Mouse (Mus musculus): ENCODE data around the gene Cerkl. TPM values are rescaled to one million over a fixed set of nuclear protein-coding genes. Genes with fewer than 3 reads are reported as not detected.

Gene Cerkl
- polyA plus RNA-seq, 1 experiment, result not detected

DNA sequence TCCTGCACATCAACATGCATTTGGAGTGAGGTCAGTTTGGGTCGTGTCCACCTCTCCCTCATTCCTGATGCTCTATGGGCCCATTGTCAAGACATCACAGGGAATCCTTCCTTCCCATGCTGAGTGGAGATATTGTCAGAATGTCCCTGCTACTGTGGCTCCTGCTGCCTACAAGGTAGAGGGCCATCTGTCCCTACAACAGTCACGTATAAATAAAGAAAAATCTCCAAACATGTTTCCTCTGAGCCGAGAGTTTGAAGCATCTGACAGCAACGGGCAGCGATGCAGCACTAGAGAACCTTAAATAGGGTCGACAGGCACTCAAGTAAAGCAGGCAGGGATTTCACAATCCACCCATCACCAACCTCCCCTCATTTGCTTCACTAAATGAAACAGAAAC lies 13.7 kb downstream of the Cerkl start:
- Histone ChIP-seq H3K79me2 (ENCODE audit: control insufficient read depth, insufficient read depth) (no peaks in the 10 kb centered on the region), H3K79me3 (ENCODE audit: low read depth) (no peaks in the 10 kb centered on the region), H3K27me3 (ENCODE audit: control insufficient read depth, insufficient read depth, insufficient read length) (no peaks in the 10 kb centered on the region), H3K36me3 (ENCODE audit: control insufficient read depth, insufficient read depth) (no peaks in the 10 kb centered on the region), H3ac (ENCODE audit: control insufficient read depth, insufficient read length, low read depth) (no peak overlapping the region), H3K4me3 (ENCODE audit: insufficient read depth, poor library complexity, severe bottlenecking) (no peak overlapping the region)
- TF ChIP-seq MYOG (IDR thresholded peaks at IDR 0.05; ENCODE audit: control insufficient read depth, extremely low read depth, insufficient read length), result no peak
- no peak for TF ChIP-seq USF1 (IDR thresholded peaks at IDR 0.05; ENCODE audit: low read depth)
- TF ChIP-seq CTCF (IDR thresholded peaks at IDR 0.05; ENCODE audit: control insufficient read depth, insufficient read depth, insufficient read length), result no peak

GRCm38 (mm10) chr2:79442227-79442626 lies 14.4 kb downstream of the Cerkl start:
- no peaks in the 10 kb centered on the region for H3K79me2 ChIP-seq (ENCODE audit: control insufficient read depth, insufficient read depth)
- H3K79me3 ChIP-seq (ENCODE audit: low read depth), result no peaks in the 10 kb centered on the region
- H3K4me3 ChIP-seq (ENCODE audit: insufficient read depth, poor library complexity, severe bottlenecking), result no peak overlapping the region
- H3K36me3 ChIP-seq (ENCODE audit: control insufficient read depth, insufficient read depth), result no peaks in the 10 kb centered on the region
- no peaks in the 10 kb centered on the region for H3K27me3 ChIP-seq (ENCODE audit: control insufficient read depth, insufficient read depth, insufficient read length)
- H3ac ChIP-seq (ENCODE audit: control insufficient read depth, insufficient read length, low read depth), result no peak overlapping the region
- TF ChIP-seq MYOD1 (IDR thresholded peaks at IDR 0.05; ENCODE audit: control insufficient read depth, insufficient read length, low read depth) (no peak), MYOG (IDR thresholded peaks at IDR 0.05; ENCODE audit: control insufficient read depth, extremely low read depth, insufficient read length) (no peak), FOSL1 (IDR thresholded peaks at IDR 0.05; ENCODE audit: insufficient read depth, low read length, poor library complexity, severe bottlenecking) (no peak), MAX (IDR thresholded peaks at IDR 0.05) (no peak), CTCF (IDR thresholded peaks at IDR 0.05; ENCODE audit: control insufficient read depth, insufficient read depth, insufficient read length) (no peak), USF1 (IDR thresholded peaks at IDR 0.05; ENCODE audit: low read depth) (no peak), CEBPB (IDR thresholded peaks at IDR 0.05; ENCODE audit: low read depth) (no peak)

GRCm38 (mm10) chr2:79430061-79430460 lies 26.5 kb downstream of the Cerkl start:
- Histone ChIP-seq H3ac (ENCODE audit: control insufficient read depth, insufficient read length, low read depth) (no peak overlapping the region), H3K27me3 (ENCODE audit: control insufficient read depth, insufficient read depth, insufficient read length) (peaks cover 7% of the 10 kb centered on the region), H3K4me3 (ENCODE audit: insufficient read depth, poor library complexity, severe bottlenecking) (no peak overlapping the region), H3K79me3 (ENCODE audit: low read depth) (no peaks in the 10 kb centered on the region), H3K79me2 (ENCODE audit: control insufficient read depth, insufficient read depth) (no peaks in the 10 kb centered on the region), H3K36me3 (ENCODE audit: control insufficient read depth, insufficient read depth) (no peaks in the 10 kb centered on the region)
- TF ChIP-seq MYOG (IDR thresholded peaks at IDR 0.05; ENCODE audit: control insufficient read depth, extremely low read depth, insufficient read length), result no peak
- TF ChIP-seq MYOD1 (IDR thresholded peaks at IDR 0.05; ENCODE audit: control insufficient read depth, insufficient read length, low read depth), result no peak
- no peak for TF ChIP-seq USF1 (IDR thresholded peaks at IDR 0.05; ENCODE audit: low read depth)
- TF ChIP-seq CEBPB (IDR thresholded peaks at IDR 0.05; ENCODE audit: low read depth), result no peak
- no peak for TF ChIP-seq FOSL1 (IDR thresholded peaks at IDR 0.05; ENCODE audit: insufficient read depth, low read length, poor library complexity, severe bottlenecking)
- TF ChIP-seq CTCF (IDR thresholded peaks at IDR 0.05; ENCODE audit: control insufficient read depth, insufficient read depth, insufficient read length), result no peak
- no peak for TF ChIP-seq MAX (IDR thresholded peaks at IDR 0.05)

GRCm38 (mm10) chr2:79429650-79430049 lies 26.9 kb downstream of the Cerkl start:
- H3K79me3 ChIP-seq (ENCODE audit: low read depth), result no peaks in the 10 kb centered on the region
- H3K79me2 ChIP-seq (ENCODE audit: control insufficient read depth, insufficient read depth), result no peaks in the 10 kb centered on the region
- H3ac ChIP-seq (ENCODE audit: control insufficient read depth, insufficient read length, low read depth), result no peak overlapping the region
- TF ChIP-seq MAX (IDR thresholded peaks at IDR 0.05) (no peak), CEBPB (IDR thresholded peaks at IDR 0.05; ENCODE audit: low read depth) (peak; percentile 64), FOSL1 (IDR thresholded peaks at IDR 0.05; ENCODE audit: insufficient read depth, low read length, poor library complexity, severe bottlenecking) (no peak)
- no peak overlapping the region for H3K4me3 ChIP-seq (ENCODE audit: insufficient read depth, poor library complexity, severe bottlenecking)
- peaks cover 7% of the 10 kb centered on the region for H3K27me3 ChIP-seq (ENCODE audit: control insufficient read depth, insufficient read depth, insufficient read length)
- H3K36me3 ChIP-seq (ENCODE audit: control insufficient read depth, insufficient read depth), result no peaks in the 10 kb centered on the region

DNA sequence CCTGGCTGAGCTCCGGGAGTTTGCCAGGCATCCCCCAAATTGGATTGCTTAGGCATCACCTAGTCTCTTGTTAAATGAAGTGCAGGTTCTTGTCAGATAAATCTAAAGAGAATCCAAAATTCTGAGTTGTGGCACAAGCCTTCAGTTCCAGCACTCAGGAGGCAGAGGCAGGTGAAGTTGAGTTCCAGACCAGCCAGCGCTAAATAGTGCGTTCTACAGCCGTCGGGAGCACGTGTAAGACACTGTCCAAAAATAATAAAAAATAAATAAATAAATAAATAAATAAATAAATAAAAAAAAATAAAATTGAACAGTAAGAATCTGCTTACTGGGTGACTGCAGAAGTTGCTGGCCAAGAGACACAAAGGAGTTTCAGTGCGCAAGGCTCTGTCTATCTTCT lies 27.5 kb downstream of the Cerkl start:
- no peaks in the 10 kb centered on the region for H3K79me3 ChIP-seq (ENCODE audit: low read depth)
- TF ChIP-seq CTCF (IDR thresholded peaks at IDR 0.05; ENCODE audit: control insufficient read depth, insufficient read depth, insufficient read length), result no peak
- TF ChIP-seq CEBPB (IDR thresholded peaks at IDR 0.05; ENCODE audit: low read depth), result no peak
- no peak for TF ChIP-seq MYOG (IDR thresholded peaks at IDR 0.05; ENCODE audit: control insufficient read depth, extremely low read depth, insufficient read length)
- no peak for TF ChIP-seq FOSL1 (IDR thresholded peaks at IDR 0.05; ENCODE audit: insufficient read depth, low read length, poor library complexity, severe bottlenecking)
- no peak for TF ChIP-seq MYOD1 (IDR thresholded peaks at IDR 0.05; ENCODE audit: control insufficient read depth, insufficient read length, low read depth)
- no peak for TF ChIP-seq USF1 (IDR thresholded peaks at IDR 0.05; ENCODE audit: low read depth)
- TF ChIP-seq MAX (IDR thresholded peaks at IDR 0.05), result no peak
- no peaks in the 10 kb centered on the region for H3K79me2 ChIP-seq (ENCODE audit: control insufficient read depth, insufficient read depth)
- H3K27me3 ChIP-seq (ENCODE audit: control insufficient read depth, insufficient read depth, insufficient read length), result peaks cover 7% of the 10 kb centered on the region
- H3K4me3 ChIP-seq (ENCODE audit: insufficient read depth, poor library complexity, severe bottlenecking), result no peak overlapping the region
- H3ac ChIP-seq (ENCODE audit: control insufficient read depth, insufficient read length, low read depth), result no peak overlapping the region
- H3K36me3 ChIP-seq (ENCODE audit: control insufficient read depth, insufficient read depth), result no peaks in the 10 kb centered on the region

DNA sequence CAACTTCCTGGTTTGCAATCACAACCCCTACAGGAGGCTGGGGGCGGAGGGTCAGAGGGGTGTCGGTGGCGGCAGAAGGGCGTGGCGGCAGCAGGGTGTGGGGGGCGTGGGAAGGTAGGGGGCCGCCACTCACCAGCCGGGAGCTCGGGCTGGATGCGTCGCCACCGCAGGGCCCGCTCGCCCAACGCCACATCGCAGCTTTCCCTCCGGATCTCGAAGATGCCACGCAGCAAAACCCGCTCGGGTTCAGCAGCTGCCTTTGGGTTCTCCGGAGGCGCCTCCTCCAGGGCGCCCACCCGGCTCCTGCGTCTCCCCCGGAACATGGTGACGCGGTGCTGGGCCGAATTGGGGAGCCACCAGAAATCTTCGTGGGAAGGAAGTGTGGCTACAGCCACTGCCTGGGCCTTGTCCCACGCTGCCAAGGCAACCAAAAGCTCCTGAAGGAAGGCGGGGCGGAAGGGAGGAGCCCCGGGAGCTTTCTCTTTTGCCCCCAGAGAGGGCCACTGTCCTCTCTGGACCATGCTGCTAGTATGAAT lies 27.9 kb downstream of the Cerkl start:
- no peaks in the 10 kb centered on the region for H3K36me3 ChIP-seq (ENCODE audit: control insufficient read depth, insufficient read depth)
- TF ChIP-seq MYOG (IDR thresholded peaks at IDR 0.05; ENCODE audit: control insufficient read depth, extremely low read depth, insufficient read length), result no peak
- no peak for TF ChIP-seq CEBPB (IDR thresholded peaks at IDR 0.05; ENCODE audit: low read depth)
- no peak for TF ChIP-seq FOSL1 (IDR thresholded peaks at IDR 0.05; ENCODE audit: insufficient read depth, low read length, poor library complexity, severe bottlenecking)
- no peak for TF ChIP-seq CTCF (IDR thresholded peaks at IDR 0.05; ENCODE audit: control insufficient read depth, insufficient read depth, insufficient read length)
- TF ChIP-seq MAX (IDR thresholded peaks at IDR 0.05), result no peak
- TF ChIP-seq MYOD1 (IDR thresholded peaks at IDR 0.05; ENCODE audit: control insufficient read depth, insufficient read length, low read depth), result no peak
- no peak for TF ChIP-seq USF1 (IDR thresholded peaks at IDR 0.05; ENCODE audit: low read depth)
- H3ac ChIP-seq (ENCODE audit: control insufficient read depth, insufficient read length, low read depth), result no peak overlapping the region
- no peaks in the 10 kb centered on the region for H3K79me2 ChIP-seq (ENCODE audit: control insufficient read depth, insufficient read depth)
- peaks cover 7% of the 10 kb centered on the region for H3K27me3 ChIP-seq (ENCODE audit: control insufficient read depth, insufficient read depth, insufficient read length)
- H3K79me3 ChIP-seq (ENCODE audit: low read depth), result no peaks in the 10 kb centered on the region
- H3K4me3 ChIP-seq (ENCODE audit: insufficient read depth, poor library complexity, severe bottlenecking), result no peak overlapping the region

Data from C2C12 (cell line).